Mouse (Mus musculus) lung, postnatal 0 days (tissue): ENCODE measurements around the gene Camkv.

ENCODE experiments used
- CTCF ChIP-seq: IDR thresholded peaks from 2 replicates; pipeline ENCODE4 v1.5.1; 2016; ENCODE audit warnings: antibody characterized with exemption, mild to moderate bottlenecking
- EP300 ChIP-seq: IDR thresholded peaks from 2 replicates; pipeline ENCODE4 v1.6.1; 2016; ENCODE audit warnings: antibody characterized with exemption, mild to moderate bottlenecking, control low read depth

GRCm38 (mm10) chr9:107906967-107907800 lies 28.3 kb upstream of the Camkv start:
- TF ChIP-seq EP300 (no peak), CTCF (no peak)
